Mouse (Mus musculus) lung, adult 2 months (tissue): Measurements from ENCODE around the gene Ptch1.

Experiments
- CTCF ChIP-seq: fragments of 200-500 bp; IDR thresholded peaks from 2 replicates; pipeline ENCODE4 v1.5.1; 2011; ENCODE audit warnings: mild to moderate bottlenecking, low read length, control low read depth; ENCODE audit not compliant: insufficient read depth
- POLR2A ChIP-seq: fragments of 200-500 bp; IDR thresholded peaks from 2 replicates; pipeline ENCODE4 v1.6.1; 2011; ENCODE audit warnings: low read depth, mild to moderate bottlenecking, control low read depth, low read length, borderline replicate concordance; ENCODE audit errors: extremely low read depth

DNA sequence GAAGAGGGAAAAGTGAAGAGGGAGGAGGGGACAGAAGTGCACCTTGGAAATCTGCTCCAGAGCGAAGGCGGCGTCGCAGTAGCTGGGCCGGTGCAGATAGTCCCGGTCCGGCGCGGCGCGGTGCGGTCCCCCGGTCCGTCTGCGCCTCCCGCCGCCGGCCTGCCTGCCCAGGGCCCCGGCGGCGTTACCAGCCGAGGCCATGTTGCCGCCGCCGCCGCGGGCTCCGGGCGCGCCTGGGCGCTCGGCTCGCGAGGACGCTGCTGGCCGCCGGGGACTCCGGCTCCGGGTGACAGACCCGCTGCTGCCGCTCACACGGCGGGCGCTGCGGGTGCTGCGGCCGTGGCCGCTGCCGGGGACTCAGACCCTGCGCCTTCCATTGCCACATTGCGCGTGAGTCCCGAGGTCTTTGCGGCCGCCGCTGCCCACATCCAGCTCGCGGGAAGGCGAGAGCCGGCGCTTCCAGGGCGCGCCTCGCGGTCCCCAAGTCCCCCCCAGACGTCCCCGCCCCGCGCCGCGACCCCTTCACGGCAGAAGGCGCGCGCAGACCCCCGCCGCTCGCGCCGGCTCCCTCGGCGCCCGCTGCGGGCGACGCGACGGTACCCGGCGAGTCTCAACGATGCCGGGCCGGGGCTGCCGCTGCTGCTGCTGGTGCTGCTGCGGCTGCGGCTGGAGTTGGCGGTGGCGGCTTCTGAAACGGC is 7.9 kb downstream of the Ptch1 start:
- TF ChIP-seq POLR2A (no peak), CTCF (no peak)
